Mouse (Mus musculus) E14TG2a.4 (cell line): Measurements from ENCODE around the gene Gm39653.

Experiments used
- CTCF ChIP-seq: conservative IDR thresholded peaks from 2 replicates; pipeline ENCODE4 v1.5.1; 2014; ENCODE audit warnings: low read length
- NANOG ChIP-seq: IDR thresholded peaks from 2 replicates; pipeline ENCODE4 v1.6.1; 2014; ENCODE audit warnings: borderline replicate concordance, low read length, mixed read lengths
- POU5F1 ChIP-seq: IDR thresholded peaks from 2 replicates; pipeline ENCODE4 v1.6.1; 2014; ENCODE audit warnings: low read length, borderline replicate concordance

DNA sequence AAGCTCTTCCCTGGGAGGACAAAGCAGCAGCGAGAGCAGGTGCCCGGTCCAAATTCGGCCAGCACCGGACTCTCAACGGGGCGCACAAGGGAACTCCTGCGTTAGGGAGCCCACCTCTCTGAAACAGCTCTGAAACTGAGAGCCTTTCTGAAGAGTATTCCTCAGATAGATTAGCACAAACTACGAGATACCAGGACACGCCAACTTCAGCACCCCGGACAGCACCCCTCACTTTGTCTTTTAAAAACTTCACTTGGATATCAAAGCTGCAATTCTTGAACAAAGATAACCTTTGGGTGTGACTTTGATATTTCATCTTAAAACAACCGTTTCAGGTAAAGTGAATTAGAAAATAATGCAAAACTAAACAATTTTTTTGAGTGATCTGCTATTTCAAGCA is 1.2 kb upstream of the Gm39653 start:
- TF ChIP-seq CTCF (no peak), NANOG (no peak), POU5F1 (no peak)
